Comparison of ENCODE assay signal across 15 mouse cellular contexts in genomic region chr16:49920191-49920590, GRCm38 (mm10).
"Had no signal": no experiment of that assay in that cellular context is flagged by ENCODE, and none has a peak within 500 bp of the region (broad histone marks: within the 10 kb centered on the region; RNA-seq: fewer than 3 reads in every experiment).

No protein-coding gene starts in this region.

- H3K9ac ChIP-seq: liver, embryonic 15.5 days; neural tube, embryonic 12.5 days had no signal

- H3K36me3 ChIP-seq: limb, embryonic 10.5 days; midbrain, embryonic 10.5 days; neural tube, embryonic 12.5 days had no signal

- H3K4me1 ChIP-seq: liver, embryonic 15.5 days; midbrain, embryonic 10.5 days had no signal

- H3K9me3 ChIP-seq: limb, embryonic 10.5 days; liver, embryonic 15.5 days; midbrain, embryonic 10.5 days; neural tube, embryonic 12.5 days had no signal

- DNase-seq: kidney, postnatal 14 days; lung, adult 2 months; lung, postnatal 36 days; midbrain, embryonic 14.5 days; thymus, adult 18-20 months; thymus, postnatal 14 days had no signal

- H3K4me3 ChIP-seq: left cerebral cortex, adult 2 months; limb, embryonic 10.5 days; liver, embryonic 15.5 days; midbrain, embryonic 10.5 days; myocyte; neural tube, embryonic 12.5 days had no signal

- ATAC-seq: lung, postnatal 0 days had no signal

- H3K27me3 ChIP-seq: liver, embryonic 15.5 days; neural tube, embryonic 12.5 days had no signal

- H3K27ac ChIP-seq: left cerebral cortex, adult 2 months; limb, embryonic 10.5 days; liver, embryonic 15.5 days; midbrain, embryonic 10.5 days; neural tube, embryonic 12.5 days; stomach, postnatal 0 days had no signal

- H3K4me2 ChIP-seq: liver, embryonic 11.5 days; liver, embryonic 15.5 days; neural tube, embryonic 12.5 days had no signal
